Mouse (Mus musculus): ENCODE data around the gene Pdha2. TPM values are rescaled to one million over a fixed set of nuclear protein-coding genes. Genes with fewer than 3 reads are reported as not detected.

Pdha2 gene
- polyA plus RNA-seq, 1 experiment from 2014 or later: not detected

- H3K4me2 ChIP-seq: no peak overlapping the region
- H3K4me3 ChIP-seq: no peak overlapping the region
- H3K27ac ChIP-seq: no peak overlapping the region
- no peaks in the 10 kb centered on the region for H3K9me3 ChIP-seq
- 84% methylated on average over 2 of the region's 2 CpGs for WGBS
- no peaks in the 10 kb centered on the region for H3K4me1 ChIP-seq (replicated peaks)
- H3K27me3 ChIP-seq: no peaks in the 10 kb centered on the region
- no peak for ATAC-seq (ENCODE audit: low FRiP score)
- no peak overlapping the region for H3K9ac ChIP-seq
- no peaks in the 10 kb centered on the region for H3K36me3 ChIP-seq
Observed at GRCm38 (mm10) chr3:141201766-141202165, 10.4 kb downstream of the Pdha2 start.

- Histone ChIP-seq H3K27me3 (no peaks in the 10 kb centered on the region), H3K36me3 (no peaks in the 10 kb centered on the region), H3K4me3 (no peak overlapping the region), H3K4me2 (no peak overlapping the region), H3K4me1 (replicated peaks) (no peaks in the 10 kb centered on the region), H3K27ac (no peak overlapping the region), H3K9me3 (no peaks in the 10 kb centered on the region), H3K9ac (no peak overlapping the region)
- ATAC-seq (ENCODE audit: low FRiP score): no peak
- WGBS: 56% methylated on average over 4 of the region's 4 CpGs
Observed at GRCm38 (mm10) chr3:141197308-141197861, 14.8 kb downstream of the Pdha2 start.

- no peaks in the 10 kb centered on the region for H3K9me3 ChIP-seq
- H3K4me2 ChIP-seq: no peak overlapping the region
- H3K27me3 ChIP-seq: no peaks in the 10 kb centered on the region
- no peaks in the 10 kb centered on the region for H3K36me3 ChIP-seq
- 53% methylated on average over 3 of the region's 3 CpGs for WGBS
- H3K9ac ChIP-seq: no peak overlapping the region
- H3K4me1 ChIP-seq (replicated peaks): no peaks in the 10 kb centered on the region
- no peak overlapping the region for H3K4me3 ChIP-seq
- no peak overlapping the region for H3K27ac ChIP-seq
- no peak for ATAC-seq (ENCODE audit: low FRiP score)
Observed at GRCm38 (mm10) chr3:141191653-141192052, 20.5 kb downstream of the Pdha2 start.

- Histone ChIP-seq H3K27ac (no peak overlapping the region), H3K4me2 (no peak overlapping the region), H3K4me1 (replicated peaks) (no peaks in the 10 kb centered on the region), H3K4me3 (no peak overlapping the region), H3K36me3 (no peaks in the 10 kb centered on the region), H3K27me3 (no peaks in the 10 kb centered on the region), H3K9me3 (no peaks in the 10 kb centered on the region), H3K9ac (no peak overlapping the region)
- no peak for ATAC-seq (ENCODE audit: low FRiP score)
- 35% methylated on average over 4 of the region's 4 CpGs for WGBS
Observed at GRCm38 (mm10) chr3:141190429-141190828, 21.7 kb downstream of the Pdha2 start.

- no peaks in the 10 kb centered on the region for H3K36me3 ChIP-seq
Observed at GRCm38 (mm10) chr3:141160986-141161385, 51.2 kb downstream of the Pdha2 start.

More at GRCm38 (mm10) chr3:141160986-141161385, 51.2 kb downstream of the Pdha2 start:
- H3K9me3 ChIP-seq: no peaks in the 10 kb centered on the region
- H3K9ac ChIP-seq: no peak overlapping the region
- H3K27ac ChIP-seq: no peak overlapping the region
- H3K4me1 ChIP-seq (replicated peaks): no peaks in the 10 kb centered on the region
- H3K27me3 ChIP-seq: no peaks in the 10 kb centered on the region
- H3K4me3 ChIP-seq: no peak overlapping the region
- H3K4me2 ChIP-seq: no peak overlapping the region
- ATAC-seq (ENCODE audit: low FRiP score): no peak

Data from hindbrain, embryonic 13.5 days (tissue).